Mouse (Mus musculus) heart, postnatal 0 days (tissue): ENCODE measurements at regions not wholly inside any gene's neighbourhood (a gene's known extent, or its start where the extent isn't known, plus 50 kb on each side); places are given as distances from the start of the nearest gene placed in this dataset.

Experiments
- ATAC-seq: fragments of 200-750 bp; cut with Nextera tagmentation; 2 replicates; pipeline ENCODE4 v1.8.0; 2017; ENCODE audit warnings: low read depth, moderate number of reproducible peaks, moderate library complexity; ENCODE audit not compliant: insufficient read depth
- DNase-seq: peaks from one replicate; pipeline ENCODE4 v3.0.0-alpha.2; 2016; ENCODE audit warnings: low spot score
- H3K27ac ChIP-seq: fragments of 300-500 bp; sonication (generic); 2 replicates; pipeline ENCODE4 v1.5.1; 2014; ENCODE audit warnings: low read depth, mild to moderate bottlenecking
- H3K27me3 ChIP-seq: fragments of 300-500 bp; sonication (generic); 2 replicates; pipeline ENCODE4 v1.6.1; 2014; ENCODE audit warnings: low read length, mixed read lengths; ENCODE audit not compliant: control insufficient read depth, insufficient read depth
- H3K36me3 ChIP-seq: fragments of 300-500 bp; sonication (generic); replicated peaks from 2 replicates; pipeline ENCODE4 v1.6.1; 2014; ENCODE audit warnings: low read length, mixed read lengths; ENCODE audit not compliant: control insufficient read depth, insufficient read depth
- H3K4me1 ChIP-seq: fragments of 300-500 bp; sonication (generic); 2 replicates; pipeline ENCODE4 v1.6.1; 2014; ENCODE audit warnings: antibody characterized with exemption; ENCODE audit not compliant: control insufficient read depth, insufficient read depth
- H3K4me2 ChIP-seq: fragments of 300-500 bp; sonication (generic); 2 replicates; pipeline ENCODE4 v1.6.1; 2014; ENCODE audit warnings: low read depth, mild to moderate bottlenecking, low read length, moderate library complexity
- H3K4me3 ChIP-seq: fragments of 300-500 bp; sonication (generic); 2 replicates; pipeline ENCODE4 v1.5.1; 2014; ENCODE audit warnings: low read depth, low read length
- H3K9ac ChIP-seq: fragments of 300-500 bp; sonication (generic); replicated peaks from 2 replicates; pipeline ENCODE4 v1.6.1; 2014; ENCODE audit warnings: low read depth, low read length, mixed read lengths
- H3K9me3 ChIP-seq: fragments of 300-500 bp; sonication (generic); replicated peaks from 2 replicates; pipeline ENCODE4 v1.6.1; 2016; ENCODE audit warnings: low read length; ENCODE audit not compliant: control insufficient read depth
- CTCF ChIP-seq: IDR thresholded peaks from 2 replicates; pipeline ENCODE4 v1.5.1; 2016; ENCODE audit warnings: antibody characterized with exemption, control low read depth, low read depth
- EP300 ChIP-seq: IDR thresholded peaks from 2 replicates; pipeline ENCODE4 v1.6.1; 2016; ENCODE audit warnings: antibody characterized with exemption, low read depth
- WGBS: fragments of 180-500 bp; shearing (Covaris S2); extraction: QIAGEN DNeasy Blood & Tissue Kit; methylation state at CpG from one replicate; pipeline ENCODE4 v1.1.7; 2014; 5-methylcytosine and 5-hydroxymethylcytosine counted together

DNA sequence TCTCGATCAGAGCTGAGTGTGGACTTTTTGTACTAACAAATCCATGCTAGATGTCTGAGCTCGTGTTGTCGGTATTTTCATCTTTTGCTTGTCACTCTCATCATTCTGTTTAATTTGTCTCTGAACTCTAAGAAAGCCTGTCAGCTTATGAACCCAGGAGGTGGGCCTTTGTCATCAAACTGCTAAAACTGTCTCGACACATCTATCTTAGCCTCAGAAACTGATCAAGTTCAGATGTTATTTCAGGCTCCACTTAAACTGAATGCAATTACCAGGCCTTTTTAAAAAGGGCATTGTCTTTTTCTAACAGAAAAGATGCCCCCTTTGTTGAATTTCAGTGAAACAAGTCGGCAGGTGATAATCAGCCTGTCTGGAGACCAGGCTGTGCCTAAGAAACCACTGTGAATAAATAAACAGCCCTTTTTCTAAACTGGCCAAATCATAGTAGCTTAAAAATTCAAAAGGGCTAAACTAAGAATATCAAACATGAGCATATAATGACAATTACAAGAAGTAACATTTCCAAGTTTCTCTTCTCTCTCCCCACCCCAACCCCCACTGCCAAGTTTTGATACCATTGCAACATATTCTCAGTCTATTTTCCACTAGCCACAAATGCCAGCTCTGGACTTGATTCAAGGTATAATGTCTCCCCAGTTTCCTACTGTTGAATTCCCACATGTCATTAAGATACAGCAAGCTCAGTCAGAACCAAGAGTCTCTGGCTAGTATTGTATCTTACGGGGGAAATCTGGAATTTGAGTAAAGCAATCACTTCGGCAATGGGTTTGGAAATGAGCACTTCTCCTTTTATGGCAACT is 175.8 kb downstream of the 1190002N15Rik start:
- no peaks in the 10 kb centered on the region for H3K4me1 ChIP-seq
- no peak overlapping the region for H3K9ac ChIP-seq
- no peak overlapping the region for H3K27ac ChIP-seq
- H3K4me2 ChIP-seq: no peak overlapping the region
- 63% methylated on average over 7 of the region's 7 CpGs for WGBS
- H3K9me3 ChIP-seq: no peaks in the 10 kb centered on the region
- ATAC-seq: no peak
- DNase-seq: no peak
- H3K36me3 ChIP-seq: no peaks in the 10 kb centered on the region
- no peak overlapping the region for H3K4me3 ChIP-seq
- H3K27me3 ChIP-seq: no peaks in the 10 kb centered on the region
- no peak for TF ChIP-seq CTCF
- TF ChIP-seq EP300: no peak

DNA sequence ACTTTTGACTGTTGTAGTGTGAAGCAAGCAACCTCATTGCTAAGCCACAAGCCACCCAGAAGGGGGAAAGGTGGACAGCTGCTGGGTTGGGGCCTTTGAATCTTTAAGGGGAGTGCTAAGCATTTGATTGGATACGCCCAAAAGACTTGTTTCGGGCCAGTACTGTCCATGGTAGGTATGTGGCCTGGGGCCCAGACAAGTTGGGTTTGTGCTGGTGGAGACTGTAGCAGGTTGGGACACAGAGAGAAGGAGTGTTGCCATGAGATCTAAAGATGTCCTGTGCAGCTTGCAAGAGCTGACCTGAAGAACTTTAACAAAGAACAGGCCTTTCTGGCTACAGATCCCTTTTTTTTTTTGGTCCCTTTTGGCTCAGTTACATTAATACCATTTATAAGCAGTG is 176.9 kb downstream of the 1190002N15Rik start:
- no peaks in the 10 kb centered on the region for H3K36me3 ChIP-seq
- no peak overlapping the region for H3K4me3 ChIP-seq
- TF ChIP-seq EP300: no peak
- no peak for TF ChIP-seq CTCF
- no peak for ATAC-seq
- 73% methylated on average over 2 of the region's 2 CpGs for WGBS
- H3K27me3 ChIP-seq: no peaks in the 10 kb centered on the region
- H3K9me3 ChIP-seq: no peaks in the 10 kb centered on the region
- no peak for DNase-seq
- no peak overlapping the region for H3K4me2 ChIP-seq
- no peaks in the 10 kb centered on the region for H3K4me1 ChIP-seq
- H3K9ac ChIP-seq: no peak overlapping the region
- H3K27ac ChIP-seq: no peak overlapping the region

DNA sequence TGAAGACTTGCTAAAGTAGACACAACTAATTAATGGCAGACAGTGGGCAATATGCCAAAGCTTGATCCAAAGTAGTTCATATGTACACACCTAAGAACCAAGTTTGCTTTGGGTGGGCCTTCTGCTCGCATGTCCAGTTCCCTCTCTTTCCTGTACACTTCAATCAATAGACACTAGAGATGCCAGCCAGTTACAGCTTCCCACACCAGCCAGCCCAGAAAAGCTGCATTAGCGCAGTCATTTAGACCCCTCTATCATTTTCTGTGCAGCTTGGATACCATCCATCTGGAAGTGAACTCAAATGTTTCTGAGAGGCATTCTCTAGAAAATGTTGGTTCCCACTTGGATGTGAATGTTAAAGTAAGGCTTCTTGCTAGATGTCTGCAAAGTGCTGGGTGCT is 179.7 kb downstream of the 1190002N15Rik start:
- Histone ChIP-seq H3K4me2 (no peak overlapping the region), H3K4me3 (no peak overlapping the region), H3K9ac (no peak overlapping the region), H3K36me3 (no peaks in the 10 kb centered on the region), H3K9me3 (no peaks in the 10 kb centered on the region), H3K4me1 (no peaks in the 10 kb centered on the region), H3K27ac (no peak overlapping the region), H3K27me3 (no peaks in the 10 kb centered on the region)
- DNase-seq (no peak), ATAC-seq (no peak)
- TF ChIP-seq EP300: no peak
- no peak for TF ChIP-seq CTCF
- 74% methylated on average over 2 of the region's 2 CpGs for WGBS

DNA sequence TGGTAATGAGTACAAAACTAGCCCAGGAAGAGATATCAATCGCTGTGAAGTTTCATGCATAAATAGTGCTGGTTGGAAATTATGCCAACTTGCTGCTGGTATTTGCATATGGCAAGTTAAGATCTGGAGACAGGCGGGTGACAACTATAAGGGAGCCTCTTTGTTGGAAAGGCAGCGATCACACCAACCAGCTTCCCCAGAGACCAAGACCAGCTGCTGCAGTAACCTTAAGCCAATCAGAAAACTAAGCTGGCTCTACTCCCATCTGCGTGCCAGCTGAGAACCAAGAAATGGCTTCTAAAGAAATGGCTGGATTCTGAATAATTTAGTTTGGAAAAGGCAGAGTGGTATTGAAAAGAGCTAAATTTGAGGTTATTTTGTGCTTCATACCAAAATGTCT is 195.9 kb downstream of the 1190002N15Rik start:
- Histone ChIP-seq H3K4me3 (no peak overlapping the region), H3K27ac (no peak overlapping the region), H3K27me3 (no peaks in the 10 kb centered on the region), H3K4me1 (no peaks in the 10 kb centered on the region), H3K36me3 (no peaks in the 10 kb centered on the region), H3K9ac (no peak overlapping the region), H3K4me2 (no peak overlapping the region), H3K9me3 (no peaks in the 10 kb centered on the region)
- 88% methylated on average over 4 of the region's 4 CpGs for WGBS
- ATAC-seq (no peak), DNase-seq (no peak)
- no peak for TF ChIP-seq CTCF
- no peak for TF ChIP-seq EP300

DNA sequence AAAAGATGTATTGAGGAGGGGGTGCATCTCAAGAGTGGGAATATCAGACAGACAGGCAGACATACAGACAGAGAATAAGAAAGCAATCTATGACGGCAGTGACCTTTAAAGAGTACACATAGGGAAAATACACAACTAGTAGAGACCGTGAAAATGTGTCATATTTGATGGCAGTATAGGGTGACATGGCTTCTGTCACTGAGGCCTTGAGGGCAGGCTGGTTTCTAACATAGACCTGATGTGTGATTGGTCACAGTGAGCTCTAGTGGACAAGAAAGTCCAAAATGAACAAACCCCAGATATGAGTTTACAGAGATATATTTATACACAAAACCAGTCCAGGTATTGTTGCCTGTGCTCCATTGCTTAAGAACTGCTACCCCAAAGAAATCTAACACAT is 196.3 kb downstream of the 1190002N15Rik start:
- Histone ChIP-seq H3K4me1 (no peaks in the 10 kb centered on the region), H3K9me3 (no peaks in the 10 kb centered on the region), H3K36me3 (no peaks in the 10 kb centered on the region), H3K27ac (no peak overlapping the region), H3K27me3 (no peaks in the 10 kb centered on the region), H3K9ac (no peak overlapping the region), H3K4me3 (no peak overlapping the region), H3K4me2 (no peak overlapping the region)
- WGBS: 84% methylated on average over 2 of the region's 2 CpGs
- TF ChIP-seq CTCF: no peak
- TF ChIP-seq EP300: no peak
- DNase-seq (no peak), ATAC-seq (no peak)

DNA sequence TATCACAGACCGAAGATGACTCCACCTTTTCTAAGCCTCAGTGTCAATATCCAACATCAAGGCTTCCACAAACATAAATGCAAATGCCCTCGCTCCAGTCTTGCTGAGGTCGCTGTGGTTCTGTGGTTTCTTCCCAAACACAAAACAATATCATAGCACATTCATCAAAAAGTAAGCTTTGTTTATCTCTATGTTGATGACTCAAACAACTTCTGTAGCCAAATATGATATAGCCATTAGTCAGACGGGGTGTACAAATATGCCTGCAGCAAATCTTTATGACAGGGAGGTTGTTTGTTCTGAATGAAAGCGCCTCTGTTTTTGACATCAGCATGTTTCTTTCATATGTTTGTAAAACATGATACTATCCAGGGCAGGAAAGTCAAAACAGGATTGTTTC is 204.4 kb downstream of the 1190002N15Rik start:
- 73% methylated on average over 5 of the region's 5 CpGs for WGBS

More for the DNA sequence above, 204.4 kb downstream of the 1190002N15Rik start:
- no peak for TF ChIP-seq EP300
- no peak for TF ChIP-seq CTCF
- DNase-seq (no peak), ATAC-seq (no peak)
- no peaks in the 10 kb centered on the region for H3K9me3 ChIP-seq
- no peaks in the 10 kb centered on the region for H3K36me3 ChIP-seq
- no peak overlapping the region for H3K9ac ChIP-seq
- no peak overlapping the region for H3K27ac ChIP-seq
- no peaks in the 10 kb centered on the region for H3K27me3 ChIP-seq
- no peak overlapping the region for H3K4me3 ChIP-seq
- no peaks in the 10 kb centered on the region for H3K4me1 ChIP-seq
- H3K4me2 ChIP-seq: no peak overlapping the region
